Mouse (Mus musculus) right cerebral cortex, adult 18-20 months (tissue): ENCODE data around the gene Aass.

Source experiments
- DNase-seq: peaks from one replicate; pipeline ENCODE4 v3.0.0; 2022; ENCODE audit warnings: mixed read lengths

Aass gene

GRCm38 (mm10) chr6:23028251-23028650 lies 104.5 kb downstream of the Aass start:
- DNase-seq: no peak
